Mouse (Mus musculus) testis, adult 10 weeks (tissue): ENCODE measurements around the gene Klrc3. TPM values are rescaled to one million over a fixed set of nuclear protein-coding genes. Genes with fewer than 3 reads are reported as not detected.

ENCODE experiments used
- polyA plus RNA-seq: library from polyadenylated mRNA; stranded (reverse); fragments of 350-450 nt; fragmentation: Illumina TruSeq; extraction: RNeasy Lipid Tissue Mini Kit (QIAGEN cat#74804); gene quantifications from one replicate; pipeline ENCODE4 v1.2.3, GENCODE M21; 2014; ENCODE audit warnings: low read depth, low replicate concordance

Gene Klrc3
- not detected for polyA plus RNA-seq

GRCm38 (mm10) chr6:129643237-129643636 lies at the start of gene Klrc3:
Gene Klrc3 (minus strand): TSS chr6:129643337.

GRCm38 (mm10) chr6:129678873-129679272 lies 35.7 kb upstream of the Klrc3 start, which contains the start of gene Klrc1:
Gene Klrc1 (minus strand): TSS chr6:129678973.

GRCm38 (mm10) chr6:129660589-129660988 lies 17.5 kb upstream of the Klrc3 start, which contains the start of gene Klrc2:
Gene Klrc2 (minus strand): TSS chr6:129660689.

GRCm38 (mm10) chr6:129623735-129624134 lies 19.4 kb downstream of the Klrc3 start, which contains the start of gene Klrk1:
Gene Klrk1 (minus strand): TSS chr6:129623864.

GRCm38 (mm10) chr6:129591508-129591907 lies 51.6 kb downstream of the Klrc3 start, which contains the start of gene Klrd1:
Gene Klrd1 (plus strand): TSS chr6:129591782.

Other genes starting within 250 kb of the Klrc3 start
- gene Clec1b, start 246.0 kb downstream of the Klrc3 start, polyA plus RNA-seq = 0.45 TPM
- gene Clec9a, start 234.5 kb downstream of the Klrc3 start, polyA plus RNA-seq = not detected
- gene Clec1a, start 191.3 kb downstream of the Klrc3 start, polyA plus RNA-seq = 0.15 TPM
- 0.63 TPM for gene Olr1, start 136.2 kb downstream of the Klrc3 start, polyA plus RNA-seq
- not detected for gene Tmem52b, start 130.8 kb downstream of the Klrc3 start, polyA plus RNA-seq
- gene Gabarapl1, start 110.2 kb downstream of the Klrc3 start, polyA plus RNA-seq = 171 TPM
- gene Klre1, start 65.4 kb downstream of the Klrc3 start, polyA plus RNA-seq = 0.94 TPM
- 0.25 TPM for gene Klrd1, start 51.6 kb downstream of the Klrc3 start, polyA plus RNA-seq
- gene Klrk1, start 19.5 kb downstream of the Klrc3 start, polyA plus RNA-seq = 0.11 TPM
- gene Klrc2, start 17.4 kb upstream of the Klrc3 start, polyA plus RNA-seq = not detected
- not detected for gene Klrc1, start 35.6 kb upstream of the Klrc3 start, polyA plus RNA-seq
- gene Klri1, start 73.8 kb upstream of the Klrc3 start, polyA plus RNA-seq = not detected
- not detected for gene Klri2, start 97.1 kb upstream of the Klrc3 start, polyA plus RNA-seq
- gene Gm156, start 140.9 kb upstream of the Klrc3 start, polyA plus RNA-seq = not detected
- not detected for gene Gm17631, start 219.3 kb upstream of the Klrc3 start, polyA plus RNA-seq
- gene Klra17, start 233.3 kb upstream of the Klrc3 start, polyA plus RNA-seq = not detected